Mouse (Mus musculus): ENCODE measurements around the gene Olfr560.

The Olfr560 gene

DNA sequence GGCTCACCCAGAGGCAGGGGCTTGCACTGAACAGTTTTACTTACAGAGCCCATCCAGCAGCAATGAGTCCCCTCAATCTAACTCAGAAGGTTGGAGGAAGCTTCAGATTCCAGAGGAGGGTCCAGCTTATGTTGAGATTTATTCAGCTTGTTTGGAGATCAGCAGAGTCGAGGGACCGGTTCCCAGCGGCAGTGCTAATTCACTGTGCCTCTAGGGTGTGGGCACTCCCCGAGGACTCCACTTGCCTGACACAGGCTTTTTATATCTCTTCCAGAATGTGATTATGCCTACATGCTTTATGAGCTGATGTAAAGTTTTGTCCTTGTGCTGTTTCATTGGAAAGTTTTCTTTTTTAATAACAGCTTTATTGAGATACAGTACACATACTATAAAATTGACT, at the start of gene Olfr560, which contains the start of gene Olfr78:
TSS of gene Olfr560 (minus strand) at position 101 of the 400 bp plus-strand sequence.
TSS of gene Olfr78 (minus strand) at position 206 of the 400 bp plus-strand sequence.
- DNase-seq (ENCODE audit: low spot score in 2 of 2), result no peak

DNA sequence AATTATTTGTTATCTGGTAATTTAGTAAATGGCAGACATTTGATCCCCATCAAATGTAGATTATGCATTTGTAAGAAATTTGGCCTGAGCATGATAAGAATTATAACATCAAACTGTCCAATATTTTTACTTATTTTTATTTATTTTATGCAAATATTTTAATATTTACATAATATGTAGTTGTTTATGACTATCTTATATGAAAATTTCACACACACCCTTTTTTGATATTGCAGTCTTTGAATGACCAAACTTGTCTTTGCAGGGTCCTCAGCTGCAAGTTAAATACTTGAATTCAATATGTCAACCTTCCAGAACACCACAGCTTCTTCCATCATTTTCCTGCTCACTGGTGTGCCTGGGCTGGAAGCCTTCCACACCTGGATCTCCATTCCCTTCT, 44.0 kb upstream of the Olfr560 start, which contains the start of gene Olfr564:
TSS of gene Olfr564 (plus strand) at position 301 of the 400 bp plus-strand sequence.
- no peak for DNase-seq (ENCODE audit: low spot score in 2 of 2)

DNA sequence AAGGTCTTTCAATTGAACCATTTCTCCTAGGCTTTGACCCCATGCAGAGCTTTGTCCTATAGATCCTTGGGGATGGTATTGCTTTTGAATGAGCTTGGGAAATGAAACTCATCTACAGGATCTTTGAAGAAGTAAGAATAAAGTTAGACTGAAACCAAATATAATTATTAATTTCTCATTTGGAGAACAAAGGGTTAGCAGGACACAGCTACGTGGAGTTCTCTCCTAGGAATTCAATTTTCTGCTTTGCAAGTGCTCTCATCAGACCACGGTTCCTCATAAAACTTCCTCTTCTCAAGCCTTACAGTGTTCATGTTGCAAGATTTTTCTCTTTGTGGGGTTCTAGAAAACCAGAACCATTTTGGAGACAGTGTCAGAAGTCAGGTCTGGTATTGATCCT, 11.8 kb upstream of the Olfr560 start, which contains the start of gene Olfr561:
TSS of gene Olfr561 (plus strand) at position 301 of the 400 bp plus-strand sequence.
- DNase-seq (ENCODE audit: low spot score in 2 of 2), result no peak

DNA sequence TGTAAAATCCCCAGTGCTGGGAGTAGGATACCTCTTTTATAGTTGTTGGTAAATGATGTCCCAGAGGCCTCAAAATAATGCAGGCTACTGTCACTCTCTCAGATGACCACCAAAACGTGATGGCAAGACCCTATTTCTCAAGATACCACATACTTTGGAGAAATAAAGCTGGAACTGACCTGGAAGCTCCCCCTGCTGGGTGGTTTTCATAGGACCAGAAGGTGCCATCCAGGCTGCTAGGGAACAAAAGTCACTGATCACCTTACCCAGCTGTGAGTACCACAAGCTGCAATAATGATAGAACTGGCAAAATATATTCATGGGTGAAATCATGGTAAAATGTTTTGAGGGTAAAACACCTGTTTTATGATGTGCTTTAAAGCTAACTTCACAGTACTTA, 7.1 kb downstream of the Olfr560 start:
- DNase-seq (ENCODE audit: low spot score in 2 of 2), result no peak

DNA sequence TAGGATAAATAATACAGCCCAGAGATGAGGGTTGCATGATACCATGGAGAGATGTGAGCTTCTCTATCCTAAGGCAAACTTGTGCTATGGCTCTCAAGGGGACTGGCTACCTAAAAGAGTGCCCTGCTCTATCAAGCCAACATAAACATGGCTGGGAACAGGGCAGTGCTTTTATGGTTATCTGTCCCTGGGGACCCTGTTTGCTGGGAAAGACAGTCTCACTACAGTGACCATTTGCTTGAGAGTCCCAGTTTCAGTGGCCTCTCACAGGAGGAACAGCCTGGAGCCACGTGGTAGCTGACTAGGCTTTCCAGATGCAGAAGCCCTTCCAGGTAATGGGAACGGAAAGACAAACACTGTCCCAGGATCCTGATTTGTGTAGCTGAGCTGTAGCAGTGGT, 21.5 kb downstream of the Olfr560 start:
- no peak for DNase-seq (ENCODE audit: low spot score in 2 of 2)

DNA sequence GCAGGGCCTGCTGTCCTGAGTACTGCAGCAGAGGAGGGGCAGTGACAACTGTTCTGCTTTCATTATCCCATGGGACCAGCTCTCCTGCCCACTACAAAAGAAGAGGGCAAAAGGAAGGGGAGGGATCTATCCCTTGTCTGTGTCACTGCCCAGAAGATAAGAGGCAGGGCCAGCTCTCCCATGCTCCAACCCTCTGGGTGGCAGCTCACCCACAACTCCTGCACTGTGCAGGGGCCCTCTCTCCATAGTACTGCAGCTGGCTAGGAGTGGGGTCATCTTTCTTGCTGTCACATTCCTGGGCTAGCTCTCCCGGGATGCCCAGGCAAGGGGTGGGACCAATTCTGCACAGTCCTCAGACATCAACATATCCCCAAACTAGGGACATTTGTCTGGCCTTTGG, 25.4 kb downstream of the Olfr560 start:
- DNase-seq (ENCODE audit: low spot score in 2 of 2), result no peak

DNA sequence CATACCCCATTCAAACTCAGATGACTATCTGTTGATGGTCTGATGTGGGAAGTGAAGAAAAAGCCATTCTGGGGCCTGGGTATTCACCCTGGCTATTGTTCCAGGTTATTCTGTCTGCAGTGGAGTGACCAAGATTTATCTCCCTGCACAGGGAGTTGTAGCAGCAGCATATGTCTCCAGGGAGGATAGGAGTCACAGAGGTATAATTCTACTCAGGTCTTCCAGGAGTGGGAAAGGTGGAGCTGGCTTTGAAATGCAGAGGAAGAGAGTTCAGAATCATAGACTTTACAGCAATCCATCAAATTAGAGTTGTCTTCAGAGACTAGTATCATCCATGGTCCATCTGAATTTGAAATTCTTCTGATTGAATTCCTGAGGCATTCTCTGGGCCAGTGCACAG, 31.8 kb downstream of the Olfr560 start, which contains the start of gene Olfr559:
TSS of gene Olfr559 (minus strand) at position 101 of the 400 bp plus-strand sequence.
- DNase-seq (ENCODE audit: low spot score in 2 of 2), result no peak

DNA sequence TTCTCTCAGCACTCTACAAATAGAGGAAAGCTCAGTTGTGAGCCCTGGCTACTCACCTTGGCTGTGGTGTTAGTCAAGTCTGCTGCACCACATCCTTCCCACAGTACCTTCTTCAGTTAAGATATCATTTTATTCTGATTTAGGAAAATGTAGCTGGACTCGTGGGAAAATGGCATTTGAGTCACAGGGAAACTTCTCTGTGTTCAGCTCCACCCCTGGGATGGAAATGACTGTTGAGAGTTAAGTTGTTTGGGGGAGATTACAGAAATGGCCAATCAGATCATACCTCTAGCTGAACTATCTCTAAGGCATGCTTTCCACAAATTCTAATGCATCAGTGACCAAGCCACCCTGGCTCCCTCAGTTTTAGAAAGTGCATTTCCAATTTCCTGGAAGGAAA, 40.2 kb downstream of the Olfr560 start, which contains the start of gene Olfr33:
TSS of gene Olfr33 (minus strand) at position 101 of the 400 bp plus-strand sequence.
- no peak for DNase-seq (ENCODE audit: low spot score in 2 of 2)

DNA sequence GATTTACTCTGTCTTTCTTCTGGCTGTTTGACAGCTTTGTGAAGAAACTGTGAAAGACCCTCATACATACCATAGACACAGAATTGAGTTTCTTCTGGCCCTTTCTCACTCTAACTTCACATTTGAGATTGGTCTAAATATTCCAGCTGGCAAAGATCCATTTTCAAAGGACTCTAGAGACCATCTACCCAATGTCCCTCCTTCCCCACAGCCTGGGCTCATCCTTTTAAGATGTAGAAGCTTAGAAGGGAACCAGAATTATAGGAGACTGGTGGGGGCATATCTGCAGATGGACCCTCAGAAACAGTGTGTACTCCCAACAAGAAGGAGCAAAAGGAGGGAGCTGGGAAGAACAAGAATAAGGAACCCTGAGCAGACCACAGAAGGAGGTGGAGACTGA, 57.3 kb downstream of the Olfr560 start, which contains the start of gene Olfr558:
TSS of gene Olfr558 (plus strand) at position 301 of the 400 bp plus-strand sequence.
- no peak for DNase-seq (ENCODE audit: low spot score in 2 of 2)
